Mouse (Mus musculus): ENCODE results near the gene Zfp28. TPM values are rescaled to one million over a fixed set of nuclear protein-coding genes. Genes with fewer than 3 reads are reported as not detected.
A peak's percentile ranks its signal among the peaks of the same experiment; 100 is the strongest.
"Not testable (repeated sequence)": the region's sequence is repeated elsewhere in the genome, so short reads cannot be mapped to it uniquely, and the experiment has no call there.

Gene Zfp28
- polyA plus RNA-seq (2012; rRNA removed), result 0.60 and 0.86 TPM in 2 replicates

DNA sequence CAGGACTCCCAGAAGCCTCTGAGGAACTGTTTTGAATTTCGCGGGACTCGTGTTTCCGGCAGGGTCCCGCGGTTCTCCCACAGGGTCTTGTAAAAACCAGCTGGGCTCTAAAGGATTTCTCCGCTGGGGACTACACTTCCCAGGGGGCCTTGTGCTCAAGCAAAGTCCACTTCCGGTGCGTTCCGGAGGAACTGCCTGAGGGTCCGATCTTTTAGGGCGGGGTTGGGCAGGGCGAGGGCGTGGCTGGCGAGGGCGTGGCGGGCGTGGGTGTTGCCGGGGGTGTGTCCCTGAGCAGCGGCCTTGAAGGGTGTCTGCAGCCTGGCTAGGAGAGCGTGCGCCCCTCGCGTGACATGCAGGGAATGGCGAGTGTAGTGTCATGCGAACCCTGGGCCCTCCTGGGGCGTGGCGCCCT is at the start of gene Zfp28:
Gene Zfp28 (plus strand): TSS at position 252 of the 412 bp plus-strand sequence.
- DNase-seq (ENCODE audit: low read depth, low spot score), result peak; percentile 56
- under 1% methylated on average over 28 of the region's 28 CpGs for WGBS

DNA sequence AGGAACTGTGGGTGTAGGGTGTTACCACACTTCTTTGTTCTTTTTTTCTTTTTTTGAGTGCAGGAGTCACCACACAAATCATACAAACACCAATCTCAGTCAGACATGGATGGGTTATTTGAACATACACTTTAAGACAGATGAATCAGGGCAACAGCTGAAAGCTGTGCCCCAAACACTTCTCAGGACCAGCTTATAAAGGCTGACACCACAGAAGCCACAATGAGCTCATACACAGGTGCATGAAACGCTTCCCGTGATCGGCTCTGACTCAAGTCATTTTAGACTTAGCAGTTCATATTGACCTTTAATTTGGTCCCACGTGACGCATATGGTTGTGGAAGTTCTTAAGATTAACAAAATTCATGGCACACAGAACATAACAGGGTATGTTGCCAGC is 43.2 kb upstream of the Zfp28 start:
- WGBS, result 86% methylated on average over 5 of the region's 5 CpGs
- DNase-seq (ENCODE audit: low read depth, low spot score), result no peak

DNA sequence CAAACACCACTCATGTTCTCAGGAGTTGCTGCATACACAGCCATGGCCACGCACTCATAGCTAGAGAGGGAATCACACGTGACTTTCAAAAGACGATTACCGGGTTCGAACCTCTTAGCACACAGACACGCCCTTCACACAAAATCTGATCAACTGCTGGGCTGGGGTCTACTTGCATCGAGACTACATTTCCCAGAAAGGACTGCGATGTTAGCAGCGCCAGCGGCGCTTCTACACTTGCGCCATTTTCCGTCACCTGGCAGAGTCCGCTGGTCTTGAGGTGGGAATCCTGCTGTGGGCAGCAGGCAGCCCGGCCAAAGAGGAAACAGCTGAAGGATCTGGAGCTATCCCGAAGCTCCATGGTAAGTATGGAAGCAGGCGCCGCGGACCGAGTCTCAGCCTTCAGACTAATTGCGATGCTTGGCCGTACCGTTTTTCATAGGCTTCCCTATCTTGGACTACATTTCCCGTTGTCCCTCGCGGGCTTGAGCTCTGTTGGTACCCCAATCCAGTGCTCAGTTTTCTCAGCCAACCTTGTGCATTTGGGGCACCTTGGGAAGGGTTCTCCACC is 39.5 kb upstream of the Zfp28 start, which contains the start of gene Gm3854:
Gene Gm3854 (plus strand): TSS at position 259 of the 571 bp plus-strand sequence.
- WGBS, result 1% methylated on average over 26 of the region's 26 CpGs
- DNase-seq (ENCODE audit: low read depth, low spot score), result no peak

DNA sequence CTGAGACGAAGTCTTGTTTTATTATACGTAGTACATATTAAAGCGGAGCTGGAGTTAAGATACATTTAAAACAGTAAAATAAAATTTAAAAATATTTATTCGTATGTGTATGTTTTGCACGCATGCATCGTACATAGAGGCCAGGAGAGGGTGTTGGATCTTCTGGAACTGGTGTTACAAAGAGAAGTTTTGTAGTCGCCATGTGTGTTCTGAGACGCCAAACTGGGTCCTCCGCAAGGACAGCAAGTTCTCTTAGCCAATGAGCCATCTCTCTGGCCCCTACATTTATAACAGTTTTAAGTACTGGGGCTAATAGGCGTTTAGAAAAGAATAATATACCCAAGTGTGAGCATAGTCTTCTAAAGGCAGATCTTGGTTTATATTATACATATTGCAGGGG is 39.0 kb upstream of the Zfp28 start:
- WGBS, result 42% methylated on average over 10 of the region's 10 CpGs
- no peak for DNase-seq (ENCODE audit: low read depth, low spot score)

DNA sequence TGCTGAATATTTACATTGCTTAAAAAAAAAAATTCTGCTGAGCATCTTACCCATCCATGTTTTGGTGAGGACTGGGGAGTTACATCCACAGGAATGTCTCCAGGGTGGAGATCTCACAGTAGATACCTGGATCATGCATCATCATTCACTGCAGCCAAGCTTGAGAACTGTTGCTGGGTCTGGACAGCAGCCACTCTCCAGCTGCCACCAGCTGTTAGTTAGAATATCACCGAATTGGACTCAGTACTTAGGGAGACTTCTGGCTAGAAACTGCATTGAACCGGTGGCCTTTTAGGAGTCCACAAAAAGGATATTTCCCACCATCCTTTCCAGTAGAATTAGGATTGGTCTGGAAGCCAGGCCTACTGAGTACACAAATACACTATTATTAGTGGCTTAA is 25.0 kb upstream of the Zfp28 start:
- 60% methylated on average over 2 of the region's 2 CpGs for WGBS
- no peak for DNase-seq (ENCODE audit: low read depth, low spot score)

DNA sequence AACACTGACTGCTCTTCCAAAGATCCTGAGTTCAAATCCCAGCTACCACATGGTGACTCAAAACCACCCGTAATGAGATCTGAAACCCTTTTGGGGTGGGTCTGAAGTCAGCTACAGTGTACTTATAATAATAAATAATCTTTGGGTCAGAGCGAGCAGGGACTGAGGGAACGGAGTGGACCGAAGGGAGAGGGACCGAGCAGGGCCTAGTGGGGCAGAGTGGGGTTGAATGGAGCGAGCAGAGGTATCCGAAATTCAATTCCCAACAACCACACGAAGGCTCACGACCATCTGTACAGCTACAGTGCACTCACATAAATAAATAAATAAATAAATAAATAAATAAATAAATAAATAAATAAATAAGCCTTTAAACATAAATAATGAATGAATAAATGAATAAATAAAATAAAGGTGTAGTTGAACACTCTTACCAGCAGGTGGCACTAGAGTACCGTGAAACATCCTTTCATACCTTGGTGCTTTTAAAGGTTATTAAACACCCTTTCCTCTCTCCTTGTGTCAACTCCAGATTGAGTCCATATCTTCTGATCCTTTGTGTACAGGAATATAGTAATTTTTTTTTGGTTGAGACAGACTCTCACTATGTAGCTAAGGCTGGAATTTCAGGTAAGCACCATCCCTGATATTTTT is 24.0 kb upstream of the Zfp28 start:
- WGBS, result 53% methylated on average over 10 of the region's 10 CpGs
- DNase-seq (ENCODE audit: low read depth, low spot score), result peak; percentile 47

DNA sequence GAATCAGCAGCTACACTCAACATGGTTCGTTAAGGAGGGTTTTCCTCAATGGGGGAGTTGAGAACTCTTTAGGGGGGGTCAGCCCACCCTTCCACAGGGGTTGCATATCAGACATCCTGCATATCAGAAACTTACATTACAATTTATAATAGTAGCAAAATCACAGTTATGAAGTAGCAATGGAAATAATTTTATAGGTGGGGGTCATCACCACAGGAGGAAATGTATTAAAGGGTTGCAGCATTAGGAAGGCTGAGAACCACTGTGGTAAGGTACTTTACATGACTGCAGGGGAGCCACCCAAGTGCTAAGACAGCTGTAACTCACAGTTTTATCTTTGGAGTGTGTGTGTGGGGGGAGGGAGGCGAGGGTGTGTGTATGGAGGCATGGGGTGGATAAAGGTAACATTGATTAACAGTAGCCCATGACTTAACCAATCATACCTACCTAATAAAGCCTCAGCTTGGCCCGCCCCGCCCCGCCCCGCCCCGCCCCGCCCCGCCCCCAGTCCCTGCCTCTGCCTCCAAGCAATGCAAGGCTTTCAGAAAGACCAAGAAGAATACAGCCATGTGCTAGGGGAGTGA is 22.5 kb upstream of the Zfp28 start:
- DNase-seq (ENCODE audit: low read depth, low spot score), result no peak
- WGBS, result 18% methylated on average over 9 of the region's 9 CpGs

DNA sequence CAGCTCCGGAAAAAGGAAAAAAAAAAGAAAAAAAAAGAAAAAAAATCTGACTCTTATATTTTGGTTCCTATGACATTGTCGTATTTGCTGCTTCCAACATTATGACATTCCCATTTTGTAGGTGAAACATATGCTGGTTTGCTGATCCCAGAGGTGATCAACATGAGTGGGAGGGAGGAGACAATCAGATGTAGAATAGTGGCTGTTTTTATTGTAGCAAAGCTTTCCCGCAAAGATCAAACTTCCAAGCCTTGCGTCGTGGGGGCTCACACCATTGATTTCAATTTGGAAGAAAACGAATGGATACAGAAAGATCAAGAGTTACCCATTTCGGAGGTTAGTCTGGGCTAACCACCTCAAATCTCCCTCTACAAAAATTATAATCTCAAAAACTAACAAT is 21.3 kb upstream of the Zfp28 start:
- WGBS, result 22% methylated on average over 7 of the region's 7 CpGs
- DNase-seq (ENCODE audit: low read depth, low spot score), result no peak

DNA sequence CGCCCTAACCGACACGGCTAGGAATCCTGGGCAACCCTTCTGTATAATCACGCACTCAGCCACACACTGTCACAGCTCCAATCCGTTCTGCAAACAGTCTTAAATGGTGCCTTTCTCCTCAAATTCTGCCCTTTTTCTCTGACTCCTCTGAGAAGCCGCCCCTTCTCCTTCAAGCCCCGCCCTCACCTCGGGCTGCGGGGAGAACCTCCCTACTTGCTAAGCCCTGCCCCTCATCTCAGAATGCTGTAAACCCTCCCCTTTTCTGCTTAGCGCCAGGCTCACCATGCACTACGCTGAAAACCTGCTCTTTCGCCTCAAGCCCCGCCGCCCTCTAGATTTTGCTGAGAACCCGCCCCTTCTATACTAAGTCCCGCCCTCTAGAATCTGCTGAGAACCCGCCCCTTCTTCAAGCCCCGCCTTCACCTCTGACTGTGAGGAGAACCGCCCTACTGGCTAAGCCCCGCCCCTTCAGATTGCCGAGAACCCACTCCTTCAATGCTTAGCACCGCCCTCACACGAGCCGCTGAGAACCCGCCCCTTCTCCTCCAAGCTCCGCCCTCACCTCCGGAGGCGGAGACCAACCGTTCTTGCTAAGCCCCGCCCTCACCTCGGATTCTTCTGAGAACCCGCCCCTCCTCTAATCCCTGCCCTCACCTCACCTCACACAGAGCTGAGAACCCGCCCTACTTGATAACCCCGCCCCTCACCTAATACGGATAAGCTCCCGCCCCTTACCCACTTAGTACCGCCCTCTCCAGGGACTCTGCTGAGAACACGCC is 20.6 kb upstream of the Zfp28 start:
- DNase-seq (ENCODE audit: low read depth, low spot score), result peak; percentile 86
- WGBS, result 1% methylated on average over 38 of the region's 38 CpGs

DNA sequence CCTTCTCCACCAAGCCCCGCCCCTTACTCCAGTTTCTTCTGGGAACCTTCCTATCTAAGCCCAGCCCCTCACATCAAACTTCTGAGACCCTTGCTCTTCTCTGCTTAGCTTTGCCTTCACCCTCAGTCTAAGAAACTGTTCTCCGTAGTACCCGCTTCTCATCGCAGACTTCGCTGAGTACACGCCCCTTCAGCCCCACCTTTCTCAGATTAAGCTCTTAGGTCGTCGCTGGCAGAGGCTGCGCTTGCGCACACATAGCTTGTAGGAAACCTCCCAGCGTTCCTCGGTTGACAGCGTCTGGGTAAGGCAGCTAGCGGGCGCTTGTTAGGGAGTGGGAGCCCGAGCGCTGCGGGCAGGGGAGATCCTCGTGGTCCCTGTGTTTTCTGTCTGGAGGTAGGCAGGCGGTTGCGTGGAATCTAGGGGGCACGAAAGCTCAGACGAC is 20.0 kb upstream of the Zfp28 start, which contains the start of gene Zfp78:
Gene Zfp78 (plus strand): TSS at position 234 of the 442 bp plus-strand sequence.
- under 1% methylated on average over 23 of the region's 23 CpGs for WGBS
- peak; percentile 75 for DNase-seq (ENCODE audit: low read depth, low spot score)

DNA sequence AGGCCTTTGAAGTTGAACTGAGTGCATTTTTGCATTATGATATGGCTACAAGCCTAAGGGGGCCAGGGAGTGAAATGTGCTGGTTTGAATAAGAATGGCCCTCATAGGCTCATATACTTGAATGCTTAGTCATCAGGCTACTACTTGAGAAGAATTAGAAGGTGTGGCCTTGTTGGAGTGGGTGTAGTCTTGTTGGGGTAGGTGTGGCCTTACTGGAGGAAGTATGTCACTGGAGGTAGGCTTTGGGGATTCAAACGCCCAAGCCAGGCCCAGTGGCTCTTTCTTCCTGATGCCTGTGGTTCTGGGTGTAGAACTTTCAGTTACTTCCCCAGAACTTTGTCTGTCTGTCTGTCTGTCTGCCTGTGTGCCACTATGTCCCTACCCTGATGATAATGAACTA is 18.3 kb upstream of the Zfp28 start:
- 52% methylated on average over 1 of the region's 1 CpGs for WGBS
- DNase-seq (ENCODE audit: low read depth, low spot score), result no peak

DNA sequence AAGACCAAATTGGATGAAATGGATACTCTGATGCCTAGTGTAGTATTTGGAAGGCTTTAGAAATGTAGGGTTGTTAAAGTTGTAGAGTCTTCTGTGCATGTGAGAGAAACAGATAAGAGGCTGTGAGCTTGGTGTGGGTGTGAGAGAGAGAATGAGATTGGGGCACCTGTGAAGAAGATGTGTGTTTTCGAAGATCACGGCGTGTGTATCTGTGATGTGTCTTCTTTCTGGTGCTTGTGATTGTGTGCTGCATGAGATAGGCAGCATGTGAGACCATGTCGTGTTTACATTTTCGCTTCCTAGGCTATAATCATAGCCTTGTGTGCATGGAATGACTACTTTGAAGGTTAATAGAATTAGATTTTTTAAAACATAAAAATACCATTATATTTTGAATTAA is 15.9 kb upstream of the Zfp28 start:
- WGBS, result 90% methylated on average over 5 of the region's 5 CpGs
- DNase-seq (ENCODE audit: low read depth, low spot score), result no peak

DNA sequence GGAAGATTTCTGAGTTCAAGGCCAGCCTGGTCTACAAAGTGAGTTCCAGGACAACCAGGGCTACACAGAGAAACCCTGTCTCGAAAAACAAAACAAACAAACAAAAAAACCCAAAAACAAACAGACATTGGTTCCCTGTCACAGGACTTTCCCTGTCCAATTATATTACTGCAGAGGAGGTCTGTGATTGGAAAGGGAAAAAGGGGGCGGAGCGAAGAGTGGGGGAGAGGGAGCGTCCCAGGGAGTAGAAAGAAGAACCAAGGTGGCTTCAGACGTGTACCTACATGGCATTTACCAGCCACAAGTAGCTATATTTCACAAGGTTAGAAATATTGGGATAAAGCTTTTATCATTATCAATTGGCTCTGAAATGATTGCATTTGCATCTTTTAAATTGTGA is 14.9 kb upstream of the Zfp28 start:
- WGBS, result 88% methylated on average over 5 of the region's 5 CpGs
- DNase-seq (ENCODE audit: low read depth, low spot score), result not testable (repeated sequence)

DNA sequence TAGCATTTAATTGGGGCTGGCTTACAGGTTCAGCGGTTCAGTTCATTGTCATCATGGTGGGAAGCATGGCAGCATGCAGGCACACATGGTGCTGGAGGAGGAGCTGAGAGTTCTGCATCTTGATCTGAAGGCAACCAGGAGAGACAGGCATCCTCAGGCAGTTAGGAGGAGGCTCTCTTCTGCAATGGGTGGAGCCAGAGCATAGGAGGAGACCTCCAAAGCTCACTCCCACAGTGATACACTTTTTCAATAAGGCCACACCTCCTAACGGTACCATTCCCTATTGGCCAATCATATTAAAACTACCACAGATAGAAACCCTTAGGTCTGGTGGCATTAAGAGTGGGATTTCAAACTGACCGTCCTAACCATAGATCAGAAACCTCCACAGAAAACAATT is 13.6 kb upstream of the Zfp28 start:
- 78% methylated on average over 3 of the region's 3 CpGs for WGBS
- no peak for DNase-seq (ENCODE audit: low read depth, low spot score)

DNA sequence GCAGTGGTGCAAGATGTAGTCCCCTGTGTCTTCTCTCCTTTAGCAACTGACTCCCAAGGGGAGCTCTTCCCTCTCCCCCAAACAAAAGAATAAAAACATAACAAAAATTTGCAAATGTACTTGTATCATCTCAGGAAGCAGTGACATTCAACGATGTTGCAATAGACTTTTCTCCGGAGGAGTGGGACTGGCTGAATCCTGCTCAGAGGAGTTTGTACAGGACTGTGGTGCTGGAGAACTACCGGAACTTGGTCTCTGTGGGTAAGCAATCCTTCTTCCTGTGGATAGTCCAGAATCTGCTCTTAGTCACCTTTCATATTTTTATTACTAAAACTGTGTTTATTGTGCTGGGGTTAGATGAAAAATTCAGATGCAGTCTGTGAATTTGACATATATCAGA is 10.1 kb upstream of the Zfp28 start:
- 86% methylated on average over 3 of the region's 3 CpGs for WGBS
- no peak for DNase-seq (ENCODE audit: low read depth, low spot score)

DNA sequence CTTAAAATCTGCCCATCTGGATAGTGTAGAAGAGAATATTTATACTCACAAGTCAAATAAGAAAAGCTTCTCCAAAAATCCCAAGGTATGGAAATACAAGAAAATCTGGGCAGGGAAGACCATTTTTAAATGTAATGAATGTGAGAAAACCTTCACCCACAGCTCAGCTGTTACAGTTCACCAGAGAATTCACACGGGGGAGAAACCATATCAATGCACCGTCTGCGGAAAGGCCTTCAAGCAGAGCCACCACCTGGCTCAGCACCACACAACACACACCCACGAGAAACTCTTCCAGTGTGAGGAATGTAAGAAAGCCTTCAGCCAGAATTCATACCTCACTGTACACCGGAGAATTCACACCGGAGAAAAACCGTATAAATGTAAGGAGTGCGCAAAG is 4.7 kb upstream of the Zfp28 start:
- DNase-seq (ENCODE audit: low read depth, low spot score), result no peak
- WGBS, result 88% methylated on average over 8 of the region's 8 CpGs

DNA sequence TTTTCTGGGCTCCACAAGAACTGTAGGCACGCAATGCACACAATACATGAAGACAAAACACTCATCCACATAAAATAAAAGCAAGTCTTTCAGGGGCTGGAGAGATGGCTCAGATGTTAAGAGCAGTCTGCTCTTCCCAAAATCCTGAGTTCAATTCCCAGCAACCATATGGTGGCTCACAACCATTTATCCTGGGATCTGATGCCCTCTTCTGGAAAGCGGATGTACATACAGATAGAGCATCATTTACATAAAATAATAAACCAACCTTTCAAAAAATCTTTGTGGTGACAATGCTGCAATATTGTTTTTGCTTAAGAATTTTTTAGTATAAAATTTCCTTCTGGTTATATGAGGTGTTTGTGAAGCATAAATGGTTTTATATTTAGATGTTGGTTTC is 1.7 kb upstream of the Zfp28 start:
- no peak for DNase-seq (ENCODE audit: low read depth, low spot score)
- 78% methylated on average over 2 of the region's 2 CpGs for WGBS

DNA sequence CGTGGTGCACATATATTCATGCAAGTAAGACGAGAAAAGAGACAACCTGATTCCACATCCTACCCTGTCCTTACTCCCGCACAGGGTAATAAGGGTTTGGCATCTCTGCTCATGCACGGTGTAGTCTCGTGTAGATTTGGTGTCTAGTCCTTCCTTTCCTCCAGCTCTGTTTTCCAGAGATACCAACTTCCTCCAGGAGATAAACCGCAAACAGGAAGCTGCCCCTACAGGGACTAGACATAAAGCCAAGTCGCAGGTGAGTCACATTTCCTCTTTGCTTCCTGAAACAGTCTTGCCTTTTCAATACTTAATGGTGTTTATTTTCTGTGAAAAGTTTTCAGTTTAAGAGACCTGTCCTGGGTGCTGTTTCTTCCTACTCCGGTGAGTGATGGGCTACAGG is 916 bp downstream of the Zfp28 start:
- no peak for DNase-seq (ENCODE audit: low read depth, low spot score)
- WGBS, result 65% methylated on average over 8 of the region's 8 CpGs

DNA sequence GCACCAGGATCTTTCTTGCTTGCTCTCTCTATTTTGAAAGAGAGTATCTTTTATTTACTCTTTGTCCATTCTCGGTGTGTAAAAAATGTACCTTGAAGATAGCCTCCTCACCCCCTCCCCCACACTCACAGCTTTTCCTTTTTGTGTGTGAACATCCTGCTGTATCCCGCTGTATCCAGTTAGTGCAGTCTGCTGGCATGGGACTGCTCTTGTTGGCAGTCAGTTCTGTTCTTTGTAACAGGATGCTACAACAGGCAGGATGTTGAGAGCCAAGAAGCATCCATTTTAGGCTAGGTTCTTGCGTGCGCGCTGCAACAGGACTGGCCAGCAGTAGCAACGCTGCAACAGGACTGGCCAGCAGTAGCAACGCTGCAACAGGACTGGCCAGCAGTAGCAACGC is 3.9 kb downstream of the Zfp28 start:
- no peak for DNase-seq (ENCODE audit: low read depth, low spot score)
- WGBS, result 94% methylated on average over 8 of the region's 8 CpGs

DNA sequence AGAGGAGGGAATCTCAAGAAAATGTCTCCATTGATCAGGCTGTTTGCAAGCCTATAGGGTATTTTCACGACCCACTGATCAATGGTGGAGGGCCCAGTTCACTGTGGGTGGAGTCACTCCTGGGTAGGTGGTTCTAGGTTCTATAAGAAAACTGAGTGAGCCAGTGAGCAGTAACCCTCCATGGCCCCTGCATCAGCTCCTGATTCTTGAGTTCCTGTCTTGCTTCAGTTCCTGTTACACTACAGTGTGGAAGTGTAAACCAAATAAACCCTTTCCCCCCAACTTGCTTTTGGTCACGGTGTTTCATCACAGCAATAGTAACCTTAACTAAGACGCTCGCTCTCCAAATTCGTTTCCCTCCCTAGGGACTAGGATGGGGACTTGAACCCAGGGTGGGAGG is 5.9 kb downstream of the Zfp28 start:
- no peak for DNase-seq (ENCODE audit: low read depth, low spot score)
- 93% methylated on average over 5 of the region's 5 CpGs for WGBS

Measured in large intestine, adult 2 months (tissue).